Mouse (Mus musculus) CH12F3 (cell line): ENCODE results near the gene Sh3gl3.

Source experiments
- in situ Hi-C: fragments of 300-500 bp; cut with MboI; formaldehyde crosslinking; loops from 2 replicates; pipeline ENCODE4 v1.14.3; 2020; ENCODE audit warnings: low sequenced_read_pairs

The Sh3gl3 gene

DNA sequence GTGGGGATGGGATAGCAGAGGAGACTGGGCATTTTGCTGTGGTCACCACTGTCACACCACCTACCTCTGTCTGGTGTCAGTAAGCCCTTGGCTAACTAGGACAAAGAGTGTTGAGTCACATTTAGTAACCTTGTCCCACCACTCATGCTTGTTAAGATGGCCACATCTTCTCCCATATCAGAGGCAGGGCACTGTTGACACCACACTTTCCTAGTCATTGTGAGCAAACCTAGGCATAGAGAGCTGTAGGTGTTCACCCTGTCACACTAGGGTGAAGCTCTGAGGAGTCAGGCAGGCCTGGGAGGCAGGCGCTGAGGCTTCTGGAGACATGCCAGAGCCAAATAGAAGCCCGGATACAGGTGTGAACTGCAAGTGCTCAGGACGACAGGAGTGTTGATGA lies at the start of gene Sh3gl3:
Gene Sh3gl3 (plus strand): TSS at position 301 of the 400 bp plus-strand sequence.
- in situ Hi-C loops, result no loop called here

DNA sequence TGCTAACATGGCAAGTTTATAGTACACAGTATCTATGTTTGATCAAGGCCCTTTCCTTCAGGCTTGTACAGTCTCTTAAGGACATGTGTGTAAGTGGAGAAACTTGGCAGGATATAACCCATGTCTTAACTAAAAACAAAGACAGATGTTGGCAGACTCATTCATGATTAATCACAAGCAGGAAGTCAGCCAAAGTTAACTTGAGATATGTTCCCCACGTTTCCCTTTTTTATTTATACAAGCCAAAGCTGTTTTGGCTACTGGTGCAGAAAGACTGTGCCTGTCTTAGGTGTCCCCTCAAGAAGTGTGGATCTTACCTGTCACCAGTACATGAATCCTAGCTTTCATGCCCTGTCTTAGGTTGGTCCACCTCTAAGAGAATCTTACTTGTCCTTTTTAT lies 35.4 kb upstream of the Sh3gl3 start:
- in situ Hi-C loops, result loop anchor here (10.0 kb wide), 1 partner anchor 127 kb away; no protein-coding TSS in a partner anchor

DNA sequence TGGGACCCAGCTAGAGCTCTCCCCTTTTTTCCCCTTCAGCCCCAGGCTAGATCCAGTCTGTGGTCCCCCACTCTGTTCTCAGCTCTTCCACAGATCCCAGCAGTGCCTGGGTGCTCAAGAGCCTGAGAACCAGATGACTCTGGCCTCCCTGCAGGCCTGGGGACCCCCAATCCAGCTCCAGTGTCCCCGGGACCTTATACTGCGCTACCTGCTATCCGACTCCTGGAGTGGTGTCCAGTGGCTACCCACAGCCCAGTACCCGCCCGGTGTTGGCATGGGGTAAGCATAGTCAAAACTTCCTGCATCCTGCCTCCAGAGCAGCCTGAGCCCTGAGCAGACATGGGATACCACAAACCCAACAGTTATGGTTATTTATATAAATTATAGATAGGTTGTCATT lies 26.5 kb upstream of the Sh3gl3 start:
- in situ Hi-C loops, result no loop called here

- in situ Hi-C loops, result no loop called here
Observed at GRCm38 (mm10) chr7:82164681-82165080, 9.0 kb upstream of the Sh3gl3 start.

DNA sequence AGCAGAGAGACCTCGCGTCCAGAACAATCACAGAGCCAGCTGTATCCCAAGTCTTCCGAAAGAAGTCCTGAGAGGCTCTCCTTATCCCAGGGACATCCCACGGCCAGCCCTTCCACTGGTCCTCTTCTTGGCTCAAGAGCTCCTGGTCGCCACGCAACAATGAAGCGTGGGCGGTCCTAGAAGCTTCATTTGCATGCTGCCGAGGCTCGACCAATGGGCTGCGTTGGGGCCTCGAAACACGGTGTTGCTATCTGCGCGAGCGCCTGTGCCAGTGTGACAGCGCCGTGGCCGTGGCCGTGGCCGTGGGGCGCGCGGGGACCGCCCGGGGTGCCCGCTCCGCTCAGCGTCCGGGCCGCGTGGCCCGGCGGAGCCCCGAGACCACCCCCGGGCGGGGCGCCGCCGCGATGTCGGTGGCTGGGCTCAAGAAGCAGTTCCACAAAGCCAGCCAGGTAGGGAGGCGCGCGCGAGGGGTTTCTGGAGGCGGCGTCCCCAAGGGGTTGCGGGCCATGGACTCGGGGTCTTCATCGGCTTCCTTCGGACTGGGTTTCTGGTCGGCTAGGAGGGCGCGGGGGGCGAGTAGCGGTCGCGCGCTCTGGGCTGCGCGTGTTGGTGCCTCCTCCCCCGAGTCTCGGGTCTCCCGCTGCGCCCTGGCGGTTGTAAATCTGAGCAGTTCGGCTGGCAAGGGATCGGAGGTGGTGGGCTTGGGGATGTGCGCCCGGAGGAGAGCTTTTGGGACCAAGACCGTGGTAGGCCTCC lies 1.1 kb downstream of the Sh3gl3 start:
- in situ Hi-C loops, result no loop called here

GRCm38 (mm10) chr7:82175327-82175721 lies 1.7 kb downstream of the Sh3gl3 start:
- in situ Hi-C loops, result no loop called here

- in situ Hi-C loops, result no loop called here
Observed at GRCm38 (mm10) chr7:82176192-82176591, 2.6 kb downstream of the Sh3gl3 start.

- in situ Hi-C loops, result no loop called here
Observed at GRCm38 (mm10) chr7:82177336-82177735, 3.7 kb downstream of the Sh3gl3 start.

- in situ Hi-C loops, result no loop called here
Observed at GRCm38 (mm10) chr7:82180919-82181318, 7.3 kb downstream of the Sh3gl3 start.

DNA sequence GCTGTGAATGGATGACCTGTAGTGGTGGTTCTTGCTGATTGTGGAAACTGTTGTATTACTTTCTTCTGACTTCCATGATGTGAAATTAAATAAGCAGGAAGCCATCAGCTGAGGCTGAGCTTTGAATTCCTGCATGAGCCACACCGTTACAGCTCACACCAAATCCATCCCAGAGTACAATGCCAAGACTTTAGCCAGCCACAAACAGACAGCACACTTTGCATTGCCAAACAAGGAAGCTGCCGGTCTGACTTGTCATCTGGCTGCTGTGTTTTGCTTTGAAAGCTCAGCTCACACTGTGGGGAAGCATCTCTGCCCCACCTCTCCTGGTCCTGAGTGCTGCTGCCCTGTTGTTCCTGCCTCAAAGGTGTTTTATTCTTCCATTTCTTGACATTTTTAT lies 9.1 kb downstream of the Sh3gl3 start:
- in situ Hi-C loops, result no loop called here

GRCm38 (mm10) chr7:82191604-82192003 lies 18.0 kb downstream of the Sh3gl3 start:
- in situ Hi-C loops, result no loop called here

- in situ Hi-C loops, result no loop called here
Observed at GRCm38 (mm10) chr7:82192512-82192911, 18.9 kb downstream of the Sh3gl3 start.

- in situ Hi-C loops, result no loop called here
Observed at GRCm38 (mm10) chr7:82203111-82203510, 29.5 kb downstream of the Sh3gl3 start.

DNA sequence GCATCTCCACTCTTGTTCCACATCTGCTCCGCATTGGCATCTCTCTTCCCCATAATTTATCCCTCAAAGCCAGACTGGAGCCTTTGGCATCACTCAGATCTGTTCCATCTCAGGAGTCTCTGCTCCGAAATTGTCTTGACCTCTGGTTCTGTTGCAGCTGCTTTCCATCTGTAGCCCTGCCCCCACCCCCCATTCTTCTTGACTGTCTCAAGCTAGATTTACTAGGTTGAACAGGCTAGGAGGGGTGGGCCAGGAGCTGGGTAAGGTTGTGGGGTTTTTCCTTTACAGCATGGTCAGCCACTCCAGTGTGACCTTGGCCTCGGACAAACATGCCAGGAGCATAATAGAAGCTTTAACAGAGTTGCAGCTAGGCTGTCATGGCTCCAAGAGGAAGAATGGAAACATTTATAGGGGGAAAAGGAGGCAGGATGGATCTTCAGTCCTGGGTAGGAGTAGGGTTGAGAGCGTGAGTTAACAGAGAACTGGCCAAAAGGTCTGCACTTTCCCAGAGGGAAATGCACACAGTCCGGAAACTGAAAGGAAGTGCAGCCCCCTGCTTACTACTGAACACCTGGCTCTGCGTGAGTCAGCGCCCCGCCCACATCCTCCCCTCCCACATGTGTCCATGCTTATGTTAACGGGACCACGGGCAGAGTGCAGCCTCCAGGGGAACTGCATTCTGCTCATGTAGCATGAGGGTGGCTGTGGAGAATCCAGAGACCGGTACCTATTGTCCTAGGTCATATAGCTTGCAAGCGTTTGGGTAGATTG lies 30.6 kb downstream of the Sh3gl3 start:
- in situ Hi-C loops, result no loop called here

- in situ Hi-C loops, result no loop called here
Observed at GRCm38 (mm10) chr7:82204975-82205374, 31.3 kb downstream of the Sh3gl3 start.

- in situ Hi-C loops, result no loop called here
Observed at GRCm38 (mm10) chr7:82206787-82207186, 33.1 kb downstream of the Sh3gl3 start.

DNA sequence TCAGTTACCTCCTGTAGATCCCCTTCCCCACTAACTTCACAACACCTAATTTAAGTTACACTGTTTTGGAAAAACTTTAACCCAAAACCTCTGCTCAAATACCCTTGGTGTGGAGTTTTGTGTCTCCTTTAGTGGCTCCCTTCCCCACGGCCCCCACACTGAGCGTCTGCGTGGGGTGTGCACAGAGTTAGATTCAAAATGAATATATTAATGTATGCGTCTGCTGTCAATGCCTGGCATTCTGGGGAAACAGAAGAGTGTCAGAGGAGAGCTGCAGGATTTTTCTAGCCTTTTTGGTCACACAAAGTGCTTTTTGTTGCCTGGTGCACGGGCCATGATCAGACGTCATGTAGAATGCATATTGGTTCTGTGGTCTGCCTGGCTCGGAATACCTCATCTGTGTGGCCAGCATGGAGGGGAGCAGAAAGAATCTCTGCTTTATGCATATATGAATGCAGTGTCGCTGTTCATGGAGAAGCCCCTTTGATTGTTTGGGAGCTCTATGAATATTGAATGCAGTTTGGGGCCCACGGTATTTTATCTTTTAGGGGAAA lies 47.8 kb downstream of the Sh3gl3 start:
- in situ Hi-C loops, result no loop called here

GRCm38 (mm10) chr7:82223906-82224846 lies 50.5 kb downstream of the Sh3gl3 start:
- in situ Hi-C loops, result no loop called here

DNA sequence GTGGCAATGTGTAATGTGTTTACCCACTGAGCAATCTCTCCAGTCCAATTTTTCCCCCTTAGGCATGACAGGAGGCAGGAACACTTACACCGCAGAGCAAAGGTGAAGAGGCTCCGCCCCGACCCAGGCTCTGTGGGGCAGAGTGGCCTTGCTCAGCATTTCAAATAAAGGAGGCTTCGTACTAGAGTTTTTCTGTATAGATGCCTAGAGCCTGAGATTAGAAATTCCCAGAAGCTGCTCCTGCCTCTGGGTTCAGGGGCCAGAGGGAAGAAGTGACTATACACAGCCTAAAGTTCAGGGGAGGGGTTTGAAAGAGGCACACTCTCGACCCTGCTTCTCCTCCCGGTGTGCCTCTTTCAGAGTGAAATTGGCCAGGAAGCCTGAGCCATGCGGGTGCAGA lies 59.6 kb downstream of the Sh3gl3 start:
- in situ Hi-C loops, result no loop called here

GRCm38 (mm10) chr7:82234010-82234897 lies 60.6 kb downstream of the Sh3gl3 start:
- in situ Hi-C loops, result no loop called here
